Mouse (Mus musculus): ENCODE data around the gene Pdpk1. TPM values are rescaled to one million over a fixed set of nuclear protein-coding genes. Genes with fewer than 3 reads are reported as not detected.
A peak's percentile ranks its signal among the peaks of the same experiment; 100 is the strongest.

Gene Pdpk1
- 32.6 and 34.3 TPM in 2 replicates for polyA plus RNA-seq (2016; fragmentation: Nextera tagmentation; extraction: Ambion mirVana)

- H3K27me3 ChIP-seq (ENCODE audit: poor library complexity, severe bottlenecking) = no peaks in the 10 kb centered on the region
- no peaks in the 10 kb centered on the region for H3K9me3 ChIP-seq
- H3K4me1 ChIP-seq = peaks cover 11% of the 10 kb centered on the region
- peak within 1 kb of the TSS; percentile 30; the same call in 1 of the 2 replicates for H3K27ac ChIP-seq
- DNase-seq (ENCODE audit: extremely low spot score, low spot score) = no peak
- 86% methylated on average over 2 of the region's 2 CpGs for WGBS
- H3K4me3 ChIP-seq = peak within 1 kb of the TSS; percentile 53
- peaks cover 12% of the 10 kb centered on the region for H3K36me3 ChIP-seq (replicated peaks)
Observed at GRCm38 (mm10) chr17:24150824-24151223, at the start of gene Pdpk1. Gene Pdpk1 (minus strand): TSS chr17:24150924.

- no peak overlapping the region for H3K27ac ChIP-seq
- 71% methylated on average over 4 of the region's 4 CpGs for WGBS
- H3K36me3 ChIP-seq (replicated peaks) = no peaks in the 10 kb centered on the region
- H3K4me3 ChIP-seq = no peak overlapping the region
- no peak for DNase-seq (ENCODE audit: extremely low spot score, low spot score)
- peaks cover 32% of the 10 kb centered on the region for H3K4me1 ChIP-seq
- H3K9me3 ChIP-seq = no peaks in the 10 kb centered on the region
- 0 out of 2 replicates have a peak, but pooled peaks cover 3% of the 10 kb centered on the region for H3K27me3 ChIP-seq (ENCODE audit: poor library complexity, severe bottlenecking)
Observed at GRCm38 (mm10) chr17:24199741-24200140, 49.0 kb upstream of the Pdpk1 start.

- peaks cover 30% of the 10 kb centered on the region for H3K4me1 ChIP-seq
- no peak for DNase-seq (ENCODE audit: extremely low spot score, low spot score)
- no peaks in the 10 kb centered on the region for H3K36me3 ChIP-seq (replicated peaks)
- WGBS = 86% methylated on average over 4 of the region's 4 CpGs
- H3K27ac ChIP-seq = no peak overlapping the region
- no peaks in the 10 kb centered on the region for H3K9me3 ChIP-seq
- H3K27me3 ChIP-seq (ENCODE audit: poor library complexity, severe bottlenecking) = no peaks in the 10 kb centered on the region
- H3K4me3 ChIP-seq = no peak overlapping the region
Observed at GRCm38 (mm10) chr17:24199252-24199651, 48.5 kb upstream of the Pdpk1 start.

- 75% methylated on average over 15 of the region's 15 CpGs for WGBS
Observed at GRCm38 (mm10) chr17:24197032-24197824, 46.5 kb upstream of the Pdpk1 start.

GRCm38 (mm10) chr17:24195349-24195748, 44.6 kb upstream of the Pdpk1 start:
- H3K36me3 ChIP-seq (replicated peaks) = no peaks in the 10 kb centered on the region; the same call in 1 of the 2 replicates
- no peak for DNase-seq (ENCODE audit: extremely low spot score, low spot score)
- peaks cover 17% of the 10 kb centered on the region for H3K4me1 ChIP-seq
- no peak overlapping the region for H3K4me3 ChIP-seq
- H3K27ac ChIP-seq = no peak overlapping the region
- 73% methylated on average over 2 of the region's 2 CpGs for WGBS
- no peaks in the 10 kb centered on the region for H3K9me3 ChIP-seq
- no peaks in the 10 kb centered on the region for H3K27me3 ChIP-seq (ENCODE audit: poor library complexity, severe bottlenecking)

More at GRCm38 (mm10) chr17:24197032-24197824, 46.5 kb upstream of the Pdpk1 start:
- Histone ChIP-seq H3K4me1 (peaks cover 19% of the 10 kb centered on the region), H3K36me3 (replicated peaks) (no peaks in the 10 kb centered on the region; the same call in 1 of the 2 replicates), H3K4me3 (no peak overlapping the region), H3K9me3 (no peaks in the 10 kb centered on the region), H3K27ac (no peak overlapping the region), H3K27me3 (ENCODE audit: poor library complexity, severe bottlenecking) (no peaks in the 10 kb centered on the region)
- no peak for DNase-seq (ENCODE audit: extremely low spot score, low spot score)

GRCm38 (mm10) chr17:24193769-24194168, 43.0 kb upstream of the Pdpk1 start:
- no peaks in the 10 kb centered on the region for H3K9me3 ChIP-seq
- H3K4me1 ChIP-seq = peaks cover 10% of the 10 kb centered on the region; the same call in 1 of the 2 replicates
- no peak overlapping the region for H3K4me3 ChIP-seq
- WGBS = 91% methylated on average over 5 of the region's 5 CpGs
- peaks cover 3% of the 10 kb centered on the region for H3K36me3 ChIP-seq (replicated peaks)
- DNase-seq (ENCODE audit: extremely low spot score, low spot score) = no peak
- no peak overlapping the region for H3K27ac ChIP-seq
- H3K27me3 ChIP-seq (ENCODE audit: poor library complexity, severe bottlenecking) = no peaks in the 10 kb centered on the region

GRCm38 (mm10) chr17:24193268-24193667, 42.5 kb upstream of the Pdpk1 start:
- H3K27me3 ChIP-seq (ENCODE audit: poor library complexity, severe bottlenecking) = no peaks in the 10 kb centered on the region
- peaks cover 10% of the 10 kb centered on the region; the same call in 1 of the 2 replicates for H3K4me1 ChIP-seq
- DNase-seq (ENCODE audit: extremely low spot score, low spot score) = no peak
- no peak overlapping the region for H3K27ac ChIP-seq
- H3K4me3 ChIP-seq = no peak overlapping the region
- H3K36me3 ChIP-seq (replicated peaks) = peaks cover 7% of the 10 kb centered on the region
- H3K9me3 ChIP-seq = no peaks in the 10 kb centered on the region
- WGBS = 89% methylated on average over 8 of the region's 8 CpGs

GRCm38 (mm10) chr17:24192848-24193247, 42.1 kb upstream of the Pdpk1 start:
- Histone ChIP-seq H3K27me3 (ENCODE audit: poor library complexity, severe bottlenecking) (no peaks in the 10 kb centered on the region), H3K27ac (no peak overlapping the region), H3K9me3 (no peaks in the 10 kb centered on the region), H3K36me3 (replicated peaks) (peaks cover 10% of the 10 kb centered on the region), H3K4me1 (peaks cover 10% of the 10 kb centered on the region; the same call in 1 of the 2 replicates), H3K4me3 (no peak overlapping the region)
- DNase-seq (ENCODE audit: extremely low spot score, low spot score) = no peak
- WGBS = 89% methylated on average over 8 of the region's 8 CpGs

GRCm38 (mm10) chr17:24191481-24191880, 40.8 kb upstream of the Pdpk1 start:
- no peaks in the 10 kb centered on the region for H3K9me3 ChIP-seq
- H3K4me1 ChIP-seq = peaks cover 10% of the 10 kb centered on the region; the same call in 1 of the 2 replicates
- H3K27me3 ChIP-seq (ENCODE audit: poor library complexity, severe bottlenecking) = no peaks in the 10 kb centered on the region
- DNase-seq (ENCODE audit: extremely low spot score, low spot score) = no peak
- H3K36me3 ChIP-seq (replicated peaks) = peaks cover 12% of the 10 kb centered on the region
- no peak overlapping the region for H3K4me3 ChIP-seq
- H3K27ac ChIP-seq = no peak overlapping the region
- 77% methylated on average over 4 of the region's 4 CpGs for WGBS

GRCm38 (mm10) chr17:24190934-24191333, 40.2 kb upstream of the Pdpk1 start:
- Histone ChIP-seq H3K27me3 (ENCODE audit: poor library complexity, severe bottlenecking) (no peaks in the 10 kb centered on the region), H3K4me1 (peaks cover 10% of the 10 kb centered on the region; the same call in 1 of the 2 replicates), H3K4me3 (no peak overlapping the region), H3K9me3 (no peaks in the 10 kb centered on the region), H3K27ac (no peak overlapping the region), H3K36me3 (replicated peaks) (peaks cover 13% of the 10 kb centered on the region)
- DNase-seq (ENCODE audit: extremely low spot score, low spot score) = no peak
- WGBS = 90% methylated on average over 2 of the region's 2 CpGs

GRCm38 (mm10) chr17:24174259-24174658, 23.5 kb upstream of the Pdpk1 start:
- no peak for DNase-seq (ENCODE audit: extremely low spot score, low spot score)
- no peaks in the 10 kb centered on the region for H3K27me3 ChIP-seq (ENCODE audit: poor library complexity, severe bottlenecking)
- no peaks in the 10 kb centered on the region for H3K36me3 ChIP-seq (replicated peaks)
- no peak overlapping the region for H3K4me3 ChIP-seq
- WGBS = 77% methylated on average over 3 of the region's 3 CpGs
- peaks cover 7% of the 10 kb centered on the region for H3K4me1 ChIP-seq
- no peaks in the 10 kb centered on the region for H3K9me3 ChIP-seq
- no peak overlapping the region for H3K27ac ChIP-seq

- Histone ChIP-seq H3K27me3 (ENCODE audit: poor library complexity, severe bottlenecking) (no peaks in the 10 kb centered on the region), H3K9me3 (no peaks in the 10 kb centered on the region), H3K36me3 (replicated peaks) (no peaks in the 10 kb centered on the region), H3K4me1 (peaks cover 9% of the 10 kb centered on the region), H3K27ac (no peak overlapping the region), H3K4me3 (no peak overlapping the region)
- peak; percentile 43 for DNase-seq (ENCODE audit: extremely low spot score, low spot score)
- 4% methylated on average over 3 of the region's 3 CpGs for WGBS
Observed at GRCm38 (mm10) chr17:24173423-24173822, 22.7 kb upstream of the Pdpk1 start.

GRCm38 (mm10) chr17:24171738-24172137, 21.0 kb upstream of the Pdpk1 start:
- Histone ChIP-seq H3K4me1 (peaks cover 21% of the 10 kb centered on the region), H3K27ac (no peak overlapping the region), H3K36me3 (replicated peaks) (peaks cover 13% of the 10 kb centered on the region), H3K27me3 (ENCODE audit: poor library complexity, severe bottlenecking) (no peaks in the 10 kb centered on the region), H3K9me3 (no peaks in the 10 kb centered on the region), H3K4me3 (no peak overlapping the region)
- 82% methylated on average over 4 of the region's 4 CpGs for WGBS
- DNase-seq (ENCODE audit: extremely low spot score, low spot score) = no peak

Measured in forebrain, embryonic 10.5 days (tissue).